Mouse (Mus musculus): ENCODE results near the gene Cdh10. TPM values are rescaled to one million over a fixed set of nuclear protein-coding genes. Genes with fewer than 3 reads are reported as not detected.

Gene Cdh10
- under 1 TPM; 0.07 to 0.38 TPM for polyA plus RNA-seq (2017; shearing (Covaris generic))

GRCm38 (mm10) chr15:18818185-18818973 is at the start of gene Cdh10:
TSS of gene Cdh10 (plus strand) at chr15:18818947.

